Mouse (Mus musculus) liver, embryonic 14.5 days (tissue): ENCODE measurements around the gene Asna1. TPM values are rescaled to one million over a fixed set of nuclear protein-coding genes. Genes with fewer than 3 reads are reported as not detected.

Experiments
- ATAC-seq: fragments of 200-750 bp; cut with Nextera tagmentation; 2 replicates; pipeline ENCODE4 v1.8.0; 2017; ENCODE audit warnings: moderate number of reproducible peaks, mild to moderate bottlenecking, moderate library complexity; ENCODE audit not compliant: insufficient read depth
- DNase-seq, 3 experiments: peaks; one replicate each; pipeline ENCODE4 v3.0.0-alpha.2; 2012 to 2013; ENCODE audit warnings: low read depth in 3 of 3, low spot score in 3 of 3
- H3K27ac ChIP-seq: fragments of 300-500 bp; sonication (generic); 2 replicates; pipeline ENCODE4 v1.5.1; 2014; ENCODE audit warnings: moderate library complexity, mild to moderate bottlenecking, control low read depth, inconsistent platforms
- H3K27me3 ChIP-seq: fragments of 300-500 bp; sonication (generic); 2 replicates; pipeline ENCODE4 v1.6.1; 2014; ENCODE audit warnings: mild to moderate bottlenecking, low read length, moderate library complexity; ENCODE audit not compliant: control insufficient read depth, insufficient read depth
- H3K36me3 ChIP-seq: fragments of 300-500 bp; sonication (generic); replicated peaks from 2 replicates; pipeline ENCODE4 v1.6.1; 2014; ENCODE audit warnings: low read depth; ENCODE audit not compliant: control insufficient read depth, insufficient read depth
- H3K4me1 ChIP-seq, 2 experiments: fragments of 200-500 bp in 1 of 2; fragments of 300-500 bp in 1 of 2; sonication (generic) in 1 of 2; replicated peaks; 2 replicates each; pipeline ENCODE4 v1.6.1; 2012 to 2014; ENCODE audit warnings: antibody characterized with exemption in 1 of 2, inconsistent platforms in 1 of 2, low read length in 1 of 2; ENCODE audit not compliant: control insufficient read depth in 2 of 2, insufficient read depth in 2 of 2
- H3K4me2 ChIP-seq: fragments of 300-500 bp; sonication (generic); 2 replicates; pipeline ENCODE4 v1.6.1; 2014; ENCODE audit warnings: low read depth, mild to moderate bottlenecking, control low read depth, moderate library complexity
- H3K4me3 ChIP-seq, 2 experiments: fragments of 200-500 bp in 1 of 2; fragments of 300-500 bp in 1 of 2; sonication (generic) in 1 of 2; 2 replicates each; pipeline ENCODE4 v1.5.1; 2012 to 2014; ENCODE audit warnings: low read depth in 2 of 2, low read length in 2 of 2, mild to moderate bottlenecking in 2 of 2, control low read depth in 1 of 2, inconsistent platforms in 1 of 2, moderate library complexity in 1 of 2; ENCODE audit not compliant: insufficient read depth in 1 of 2
- H3K9ac ChIP-seq: fragments of 300-500 bp; sonication (generic); replicated peaks from 2 replicates; pipeline ENCODE4 v1.6.1; 2014; ENCODE audit warnings: mild to moderate bottlenecking, control low read depth, moderate library complexity
- H3K9me3 ChIP-seq: fragments of 300-500 bp; sonication (generic); 2 replicates; pipeline ENCODE4 v1.6.1; 2016; ENCODE audit warnings: low read length, mixed read lengths; ENCODE audit not compliant: control insufficient read depth
- CTCF ChIP-seq: IDR thresholded peaks from 2 replicates; pipeline ENCODE4 v1.5.1; 2016; ENCODE audit warnings: antibody characterized with exemption, low read depth, control low read depth
- EP300 ChIP-seq: IDR thresholded peaks from 2 replicates; pipeline ENCODE4 v1.6.1; 2016; ENCODE audit warnings: antibody characterized with exemption, low read depth
- WGBS: fragments of 180-500 bp; shearing (Covaris S2); extraction: QIAGEN DNeasy Blood & Tissue Kit; methylation state at CpG from one replicate; pipeline ENCODE4 v1.1.7; 2014; ENCODE audit not compliant: insufficient replicate concordance; 5-methylcytosine and 5-hydroxymethylcytosine counted together
- polyA plus RNA-seq, 2 experiments: library from polyadenylated mRNA; depleted of rRNA in 1 of 2; stranded (reverse) in 1 of 2; unstranded in 1 of 2; fragments of >200 nt; fragmentation: Nextera tagmentation in 1 of 2; extraction: Ambion mirVana in 1 of 2; gene quantifications; 2 replicates each; pipeline versions ENCODE4 v1.2.1 to v1.2.3; 2012 to 2014

Asna1 gene
- polyA plus RNA-seq, 2 experiments, result 56.9 to 85.3 TPM

DNA sequence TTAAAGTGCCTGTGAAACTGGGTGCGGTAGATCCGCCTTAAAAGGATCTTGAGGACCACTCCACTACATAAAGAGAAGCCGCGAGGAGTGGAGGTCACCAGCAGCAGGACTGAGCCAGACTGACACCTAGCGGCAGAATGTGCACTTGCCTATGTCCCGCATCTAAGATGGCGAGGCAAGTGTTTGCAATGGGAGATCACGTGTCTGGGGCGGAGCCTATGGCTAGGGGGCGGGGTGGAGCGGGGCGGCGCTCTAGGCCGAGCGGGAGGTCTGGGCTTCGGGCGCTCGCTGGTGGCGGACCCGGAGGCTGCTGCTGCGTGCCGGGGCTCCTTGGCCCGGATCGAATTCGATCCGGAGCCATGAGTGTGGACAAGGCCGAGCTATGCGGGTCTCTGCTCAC is 34.7 kb downstream of the Asna1 start, which contains the start of gene Hook2:
Gene Hook2, plus strand, starts transcription at position 255 of the 400 bp plus-strand sequence.
- peak within 1 kb of the TSS; percentile 81 for H3K9ac ChIP-seq
- TF ChIP-seq CTCF (peak; percentile 98), EP300 (no peak)
- H3K4me3 ChIP-seq, result peak within 1 kb of the TSS; percentile 55 to 59
- under 1% methylated on average over 28 of the region's 28 CpGs for WGBS
- H3K4me2 ChIP-seq, result peak within 1 kb of the TSS; percentile 88
- H3K9me3 ChIP-seq, result no peaks in the 10 kb centered on the region
- ATAC-seq (peak; percentile 84), DNase-seq (peak; percentile 98 to 99 (median 98))
- H3K27ac ChIP-seq, result peak within 1 kb of the TSS; percentile 87
- peaks cover 27 to 29% of the 10 kb centered on the region in 2 experiments for H3K4me1 ChIP-seq
- no peaks in the 10 kb centered on the region for H3K27me3 ChIP-seq
- H3K36me3 ChIP-seq, result no peaks in the 10 kb centered on the region

DNA sequence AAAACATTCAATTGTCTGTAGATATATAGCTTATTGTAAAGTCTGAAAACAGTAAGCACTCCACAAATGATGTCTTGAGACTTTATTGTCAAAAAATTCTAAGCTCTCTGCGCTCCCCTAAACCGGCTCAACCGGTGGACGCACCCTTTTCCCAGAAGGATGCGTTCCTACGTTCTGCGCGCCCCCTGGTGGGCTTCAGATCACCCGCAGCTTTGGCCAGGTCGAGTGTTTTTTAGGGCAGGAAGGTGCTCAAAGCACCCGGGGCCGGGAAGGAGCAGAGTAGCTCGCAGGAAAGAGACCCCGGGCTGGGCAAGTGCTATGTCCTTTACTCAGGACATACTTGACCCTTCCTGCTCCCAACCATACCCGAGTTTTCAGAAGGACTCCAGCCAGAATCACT is 35.3 kb downstream of the Asna1 start:
- Histone ChIP-seq H3K9me3 (no peaks in the 10 kb centered on the region), H3K27ac (peak overlapping the region; percentile 87), H3K36me3 (no peaks in the 10 kb centered on the region), H3K4me2 (peak overlapping the region; percentile 88), H3K9ac (peak overlapping the region; percentile 81), H3K4me3 (peak overlapping the region; percentile 43 to 59), H3K4me1 (peaks cover 32 to 34% of the 10 kb centered on the region in 2 experiments), H3K27me3 (no peaks in the 10 kb centered on the region)
- DNase-seq, result peak; percentile 88 to 94 (median 91)
- ATAC-seq, result peak; percentile 76
- WGBS, result 0% methylated on average over 15 of the region's 15 CpGs
- TF ChIP-seq EP300 (no peak), CTCF (peak; percentile 96)

DNA sequence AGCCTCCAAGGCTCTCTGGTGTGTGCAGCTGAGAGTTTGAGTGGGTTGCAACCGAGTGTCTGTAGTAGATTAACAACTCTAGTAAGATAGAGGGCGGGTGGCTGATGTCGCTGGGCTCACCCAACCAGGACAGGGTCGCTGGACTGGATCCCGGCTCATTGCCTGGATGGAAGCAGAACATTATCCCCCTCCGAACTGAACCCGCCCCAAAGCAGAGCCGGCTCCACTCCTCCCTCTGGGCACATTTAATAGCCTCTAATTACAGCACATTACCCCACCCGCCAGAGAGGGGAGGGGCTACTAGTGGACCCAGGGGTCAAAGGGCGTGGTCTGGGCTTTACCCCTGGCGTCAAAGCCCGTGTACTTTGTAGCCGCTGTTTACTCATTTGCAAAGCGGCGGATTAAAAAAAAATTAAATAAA is 35.8 kb downstream of the Asna1 start:
- ATAC-seq, result no peak
- peak overlapping the region in 1 of 2 experiments; percentile 59; a peak in 3 of 4 replicates for H3K4me3 ChIP-seq
- no peaks in the 10 kb centered on the region for H3K27me3 ChIP-seq
- DNase-seq, result no peak
- 5% methylated on average over 15 of the region's 15 CpGs for WGBS
- H3K9me3 ChIP-seq, result no peaks in the 10 kb centered on the region
- TF ChIP-seq CTCF, result no peak
- peak; percentile 21; the same call in 1 of the 2 replicates for TF ChIP-seq EP300
- H3K4me2 ChIP-seq, result peak overlapping the region; percentile 88
- peaks cover 37 to 38% of the 10 kb centered on the region in 2 experiments for H3K4me1 ChIP-seq
- H3K36me3 ChIP-seq, result no peaks in the 10 kb centered on the region
- H3K9ac ChIP-seq, result peak overlapping the region; percentile 81
- H3K27ac ChIP-seq, result peak overlapping the region; percentile 87

DNA sequence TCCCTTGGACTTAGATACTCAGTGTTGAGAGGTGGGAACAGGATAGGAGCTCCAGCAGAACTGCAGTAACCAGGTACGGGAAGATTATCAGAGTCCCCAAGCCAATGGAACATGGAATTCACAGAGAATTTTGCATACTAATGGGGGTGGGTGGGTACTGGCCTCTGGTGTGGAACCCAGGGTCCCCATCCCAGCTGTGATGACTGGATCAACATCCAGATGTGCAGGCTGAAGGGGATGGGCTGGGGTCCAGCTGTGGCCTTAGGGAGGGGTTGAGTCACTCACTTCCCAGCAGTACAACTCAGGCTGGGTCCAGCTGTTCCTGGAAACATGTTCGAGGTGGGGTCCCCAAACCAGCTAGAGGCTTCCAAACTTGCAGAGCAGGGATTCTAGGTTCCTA is 37.2 kb downstream of the Asna1 start:
- Histone ChIP-seq H3K4me1 (peaks cover 40 to 43% of the 10 kb centered on the region in 2 experiments), H3K9ac (no peak overlapping the region), H3K36me3 (no peaks in the 10 kb centered on the region), H3K4me3 (no peak overlapping the region), H3K9me3 (no peaks in the 10 kb centered on the region), H3K4me2 (no peak overlapping the region), H3K27me3 (no peaks in the 10 kb centered on the region), H3K27ac (no peak overlapping the region)
- ATAC-seq (no peak), DNase-seq (no peak)
- no peak for TF ChIP-seq EP300
- TF ChIP-seq CTCF, result no peak
- 65% methylated on average over 2 of the region's 2 CpGs for WGBS

DNA sequence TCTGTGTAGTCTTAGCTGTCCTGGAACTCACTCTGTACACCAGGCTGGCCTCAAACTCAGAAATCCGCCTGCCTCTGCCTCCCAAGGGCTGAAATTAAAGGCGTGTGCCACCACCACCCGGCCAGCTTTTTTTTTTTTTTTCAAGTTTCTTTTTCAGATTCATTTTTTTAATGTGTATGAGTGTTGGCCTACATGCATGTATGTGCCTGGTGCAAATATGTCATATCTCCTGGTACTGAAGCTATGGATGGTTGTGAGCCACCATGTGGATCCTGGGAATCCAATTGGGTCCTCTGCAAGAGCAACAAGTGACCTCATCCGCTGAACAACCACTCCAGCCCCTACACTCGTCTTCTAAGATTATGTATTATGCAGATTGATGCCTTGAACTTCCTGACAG is 37.7 kb downstream of the Asna1 start:
- Histone ChIP-seq H3K9ac (no peak overlapping the region), H3K27me3 (no peaks in the 10 kb centered on the region), H3K4me2 (no peak overlapping the region), H3K36me3 (no peaks in the 10 kb centered on the region), H3K9me3 (no peaks in the 10 kb centered on the region), H3K4me3 (no peak overlapping the region), H3K27ac (no peak overlapping the region), H3K4me1 (peaks cover 43 to 46% of the 10 kb centered on the region in 2 experiments)
- ATAC-seq (no peak), DNase-seq (no peak)
- TF ChIP-seq CTCF (no peak), EP300 (no peak)
- WGBS, result 70% methylated on average over 5 of the region's 5 CpGs
